Mouse (Mus musculus): Measurements from ENCODE around the gene Mpzl2. TPM values are rescaled to one million over a fixed set of nuclear protein-coding genes. Genes with fewer than 3 reads are reported as not detected.

Mpzl2 gene
- total RNA-seq, 1 experiment, result 13.3 TPM

GRCm38 (mm10) chr9:45023638-45024037, 16.0 kb upstream of the Mpzl2 start:
- TF ChIP-seq MAFK (IDR thresholded peaks at IDR 0.05; ENCODE audit: insufficient read depth, low read depth, low read length), result no peak
- TF ChIP-seq CHD2 (IDR thresholded peaks at IDR 0.05; ENCODE audit: low read depth, low read length), result no peak
- no peak for TF ChIP-seq ZC3H11A (IDR thresholded peaks at IDR 0.05; ENCODE audit: borderline replicate concordance, low read depth, low read length)
- no peak for TF ChIP-seq HCFC1 (IDR thresholded peaks at IDR 0.05; ENCODE audit: borderline replicate concordance, insufficient read depth, low read length)
- no peak for TF ChIP-seq ZNF384 (IDR thresholded peaks at IDR 0.05; ENCODE audit: low read depth, low read length)
- no peak for DNase-seq (ENCODE audit: low read depth, low spot score)
- no peaks in the 10 kb centered on the region for H3K9me3 ChIP-seq (ENCODE audit: control insufficient read depth, insufficient read depth, low read depth, low read length)
- H3K4me3 ChIP-seq (ENCODE audit: insufficient read depth in 1 of 2, low read depth in 1 of 2, low read length in 2 of 2, poor library complexity in 1 of 2, severe bottlenecking in 1 of 2), result no peak overlapping the region
- no peaks in the 10 kb centered on the region for H3K36me3 ChIP-seq (ENCODE audit: control insufficient read depth, insufficient read depth, low read length, poor library complexity, severe bottlenecking)
- H3K9ac ChIP-seq (ENCODE audit: insufficient read depth, low read depth, low read length, poor library complexity, severe bottlenecking), result no peak overlapping the region
- in situ Hi-C loops (cut with MboI; ENCODE audit: low sequenced_read_pairs in 2 of 2, unreplicated experiment in 2 of 2), result loop anchor here (10.0 kb wide), 1 partner anchor 121 kb away; no protein-coding TSS in a partner anchor
- H3K27ac ChIP-seq (ENCODE audit: insufficient read depth, low read depth, low read length, poor library complexity, severe bottlenecking), result no peak overlapping the region
- H3K4me1 ChIP-seq (ENCODE audit: control insufficient read depth in 2 of 2, insufficient read depth in 2 of 2, low read length in 2 of 2, poor library complexity in 1 of 2), result no peaks in the 10 kb centered on the region

DNA sequence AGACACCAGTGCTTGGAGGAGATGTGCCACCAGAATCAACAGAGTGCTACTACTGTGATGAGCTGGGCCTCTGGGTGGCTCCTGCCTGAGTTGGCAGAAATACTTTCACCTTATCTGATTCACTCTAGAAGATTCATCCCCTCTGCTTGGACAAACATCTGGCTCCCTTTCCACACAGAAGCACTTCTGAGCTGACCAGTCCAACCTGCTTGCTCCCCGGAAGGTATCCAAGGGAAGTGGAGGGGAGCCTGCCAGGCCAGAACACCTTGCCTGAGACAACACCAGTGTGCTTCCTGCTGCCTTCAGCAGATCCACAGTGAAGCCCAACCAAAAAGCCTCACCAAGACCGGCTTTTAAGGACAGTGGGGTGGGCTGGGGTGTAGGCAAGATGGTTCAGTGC, 15.4 kb upstream of the Mpzl2 start:
- Histone ChIP-seq H3K9ac (ENCODE audit: insufficient read depth, low read depth, low read length, poor library complexity, severe bottlenecking) (no peak overlapping the region), H3K9me3 (ENCODE audit: control insufficient read depth, insufficient read depth, low read depth, low read length) (no peaks in the 10 kb centered on the region), H3K4me3 (ENCODE audit: insufficient read depth in 1 of 2, low read depth in 1 of 2, low read length in 2 of 2, poor library complexity in 1 of 2, severe bottlenecking in 1 of 2) (no peak overlapping the region), H3K27ac (ENCODE audit: insufficient read depth, low read depth, low read length, poor library complexity, severe bottlenecking) (no peak overlapping the region), H3K36me3 (ENCODE audit: control insufficient read depth, insufficient read depth, low read length, poor library complexity, severe bottlenecking) (no peaks in the 10 kb centered on the region), H3K4me1 (ENCODE audit: control insufficient read depth in 2 of 2, insufficient read depth in 2 of 2, low read length in 2 of 2, poor library complexity in 1 of 2) (no peaks in the 10 kb centered on the region)
- no peak for DNase-seq (ENCODE audit: low read depth, low spot score)
- TF ChIP-seq ZC3H11A (IDR thresholded peaks at IDR 0.05; ENCODE audit: borderline replicate concordance, low read depth, low read length) (no peak), MAFK (IDR thresholded peaks at IDR 0.05; ENCODE audit: insufficient read depth, low read depth, low read length) (no peak), ZNF384 (IDR thresholded peaks at IDR 0.05; ENCODE audit: low read depth, low read length) (no peak), CHD2 (IDR thresholded peaks at IDR 0.05; ENCODE audit: low read depth, low read length) (no peak), HCFC1 (IDR thresholded peaks at IDR 0.05; ENCODE audit: borderline replicate concordance, insufficient read depth, low read length) (no peak)
- in situ Hi-C loops (cut with MboI; ENCODE audit: low sequenced_read_pairs in 2 of 2, unreplicated experiment in 2 of 2), result loop anchor here (10.0 kb wide), 1 partner anchor 121 kb away; no protein-coding TSS in a partner anchor

DNA sequence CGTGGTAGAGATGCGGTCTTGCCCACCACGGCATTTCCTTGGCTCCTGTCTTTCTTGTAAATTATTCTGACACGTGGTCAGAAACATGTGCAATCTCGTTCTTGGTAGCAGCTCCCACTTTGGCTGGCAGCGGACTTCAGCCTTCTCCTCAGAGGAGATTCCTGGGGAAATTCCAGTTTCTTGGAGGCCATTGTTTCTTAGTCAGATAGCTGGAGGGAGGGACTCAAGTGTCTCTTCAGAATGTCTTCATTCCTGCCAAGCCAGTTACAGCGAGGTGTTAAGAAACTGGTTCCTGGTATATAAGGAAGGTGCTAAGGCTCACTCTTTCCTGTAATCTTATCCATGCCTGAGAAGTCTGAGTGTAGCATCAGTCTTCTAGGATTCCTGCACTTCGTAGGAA, 12.2 kb upstream of the Mpzl2 start:
- no peak overlapping the region for H3K4me3 ChIP-seq (ENCODE audit: insufficient read depth in 1 of 2, low read depth in 1 of 2, low read length in 2 of 2, poor library complexity in 1 of 2, severe bottlenecking in 1 of 2)
- DNase-seq (ENCODE audit: low read depth, low spot score), result no peak
- H3K9me3 ChIP-seq (ENCODE audit: control insufficient read depth, insufficient read depth, low read depth, low read length), result no peaks in the 10 kb centered on the region
- H3K9ac ChIP-seq (ENCODE audit: insufficient read depth, low read depth, low read length, poor library complexity, severe bottlenecking), result no peak overlapping the region
- H3K27ac ChIP-seq (ENCODE audit: insufficient read depth, low read depth, low read length, poor library complexity, severe bottlenecking), result no peak overlapping the region
- no peaks in the 10 kb centered on the region for H3K4me1 ChIP-seq (ENCODE audit: control insufficient read depth in 2 of 2, insufficient read depth in 2 of 2, low read length in 2 of 2, poor library complexity in 1 of 2)
- TF ChIP-seq HCFC1 (IDR thresholded peaks at IDR 0.05; ENCODE audit: borderline replicate concordance, insufficient read depth, low read length) (no peak), ZC3H11A (IDR thresholded peaks at IDR 0.05; ENCODE audit: borderline replicate concordance, low read depth, low read length) (no peak), ZNF384 (IDR thresholded peaks at IDR 0.05; ENCODE audit: low read depth, low read length) (no peak), CHD2 (IDR thresholded peaks at IDR 0.05; ENCODE audit: low read depth, low read length) (no peak), MAFK (IDR thresholded peaks at IDR 0.05; ENCODE audit: insufficient read depth, low read depth, low read length) (no peak)
- H3K36me3 ChIP-seq (ENCODE audit: control insufficient read depth, insufficient read depth, low read length, poor library complexity, severe bottlenecking), result no peaks in the 10 kb centered on the region
- in situ Hi-C loops (cut with MboI; ENCODE audit: low sequenced_read_pairs in 2 of 2, unreplicated experiment in 2 of 2), result loop anchor here (10.0 kb wide), 1 partner anchor 117 kb away; no protein-coding TSS in a partner anchor

GRCm38 (mm10) chr9:45030341-45030740, 9.3 kb upstream of the Mpzl2 start:
- in situ Hi-C loops (cut with MboI; ENCODE audit: low sequenced_read_pairs in 2 of 2, unreplicated experiment in 2 of 2), result no loop called here
- no peak overlapping the region for H3K9ac ChIP-seq (ENCODE audit: insufficient read depth, low read depth, low read length, poor library complexity, severe bottlenecking)
- H3K4me3 ChIP-seq (ENCODE audit: insufficient read depth in 1 of 2, low read depth in 1 of 2, low read length in 2 of 2, poor library complexity in 1 of 2, severe bottlenecking in 1 of 2), result no peak overlapping the region
- no peaks in the 10 kb centered on the region for H3K4me1 ChIP-seq (ENCODE audit: control insufficient read depth in 2 of 2, insufficient read depth in 2 of 2, low read length in 2 of 2, poor library complexity in 1 of 2)
- DNase-seq (ENCODE audit: low read depth, low spot score), result no peak
- TF ChIP-seq ZC3H11A (IDR thresholded peaks at IDR 0.05; ENCODE audit: borderline replicate concordance, low read depth, low read length), result no peak
- TF ChIP-seq ZNF384 (IDR thresholded peaks at IDR 0.05; ENCODE audit: low read depth, low read length), result no peak
- no peak for TF ChIP-seq CHD2 (IDR thresholded peaks at IDR 0.05; ENCODE audit: low read depth, low read length)
- no peak for TF ChIP-seq MAFK (IDR thresholded peaks at IDR 0.05; ENCODE audit: insufficient read depth, low read depth, low read length)
- no peak for TF ChIP-seq HCFC1 (IDR thresholded peaks at IDR 0.05; ENCODE audit: borderline replicate concordance, insufficient read depth, low read length)
- H3K36me3 ChIP-seq (ENCODE audit: control insufficient read depth, insufficient read depth, low read length, poor library complexity, severe bottlenecking), result no peaks in the 10 kb centered on the region
- H3K9me3 ChIP-seq (ENCODE audit: control insufficient read depth, insufficient read depth, low read depth, low read length), result no peaks in the 10 kb centered on the region
- no peak overlapping the region for H3K27ac ChIP-seq (ENCODE audit: insufficient read depth, low read depth, low read length, poor library complexity, severe bottlenecking)

- Histone ChIP-seq H3K27ac (ENCODE audit: insufficient read depth, low read depth, low read length, poor library complexity, severe bottlenecking) (no peak overlapping the region), H3K4me1 (ENCODE audit: control insufficient read depth in 2 of 2, insufficient read depth in 2 of 2, low read length in 2 of 2, poor library complexity in 1 of 2) (no peaks in the 10 kb centered on the region), H3K9me3 (ENCODE audit: control insufficient read depth, insufficient read depth, low read depth, low read length) (no peaks in the 10 kb centered on the region), H3K36me3 (ENCODE audit: control insufficient read depth, insufficient read depth, low read length, poor library complexity, severe bottlenecking) (no peaks in the 10 kb centered on the region), H3K4me3 (ENCODE audit: insufficient read depth in 1 of 2, low read depth in 1 of 2, low read length in 2 of 2, poor library complexity in 1 of 2, severe bottlenecking in 1 of 2) (no peak overlapping the region), H3K9ac (ENCODE audit: insufficient read depth, low read depth, low read length, poor library complexity, severe bottlenecking) (no peak overlapping the region)
- in situ Hi-C loops (cut with MboI; ENCODE audit: low sequenced_read_pairs in 2 of 2, unreplicated experiment in 2 of 2), result no loop called here
- TF ChIP-seq CHD2 (IDR thresholded peaks at IDR 0.05; ENCODE audit: low read depth, low read length), result no peak
- TF ChIP-seq ZC3H11A (IDR thresholded peaks at IDR 0.05; ENCODE audit: borderline replicate concordance, low read depth, low read length), result no peak
- TF ChIP-seq ZNF384 (IDR thresholded peaks at IDR 0.05; ENCODE audit: low read depth, low read length), result no peak
- no peak for TF ChIP-seq MAFK (IDR thresholded peaks at IDR 0.05; ENCODE audit: insufficient read depth, low read depth, low read length)
- TF ChIP-seq HCFC1 (IDR thresholded peaks at IDR 0.05; ENCODE audit: borderline replicate concordance, insufficient read depth, low read length), result no peak
- no peak for DNase-seq (ENCODE audit: low read depth, low spot score)
Measured at GRCm38 (mm10) chr9:45032261-45032660, 7.3 kb upstream of the Mpzl2 start.

All from ES-E14 (cell line).